17 mouse cellular contexts compared by ENCODE assay signal in the genomic region with DNA sequence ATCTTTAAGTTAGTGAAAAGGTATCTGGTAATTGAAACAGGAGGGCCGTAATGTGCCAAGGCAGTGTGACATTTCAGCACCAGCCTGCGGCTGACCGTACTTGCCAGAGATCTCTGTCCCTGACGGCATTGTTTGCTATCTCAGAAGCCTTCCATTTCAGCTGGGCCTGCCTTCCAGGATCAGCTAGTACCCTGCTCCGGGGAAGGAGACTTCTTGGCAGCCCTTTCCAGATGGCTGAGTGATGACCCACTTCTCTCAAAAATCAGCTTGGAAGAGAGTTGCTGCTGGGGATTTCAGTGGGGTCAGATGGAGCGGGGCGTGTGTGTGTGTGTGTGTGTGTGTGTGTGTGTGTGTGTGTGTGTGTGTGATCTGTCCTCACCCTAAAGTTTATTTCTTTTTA. TPM values are rescaled to one million over a fixed set of nuclear protein-coding genes. Genes with fewer than 3 reads are reported as not detected.
A peak's percentile ranks its signal among the peaks of the same experiment; 100 is the strongest.
DNase-seq lines count a peak whose midpoint lies in the region.
"Had no signal": no experiment of that assay in that cellular context is flagged by ENCODE, and none has a peak within 500 bp of the region (broad histone marks: within the 10 kb centered on the region; RNA-seq: fewer than 3 reads in every experiment).

No protein-coding gene starts in this region.

- H3K4me3 ChIP-seq in forebrain, embryonic 10.5 days = no peak overlapping the region
- H3K4me3 ChIP-seq: embryonic facial prominence, embryonic 12.5 days; forebrain, embryonic 13.5 days; heart, adult 2 months; heart, embryonic 15.5 days; hindbrain, embryonic 13.5 days; intestine, embryonic 15.5 days had no signal

- H3K9me3 ChIP-seq in forebrain, embryonic 10.5 days = no peaks in the 10 kb centered on the region
- H3K9me3 ChIP-seq: embryonic facial prominence, embryonic 12.5 days; heart, embryonic 15.5 days; hindbrain, embryonic 13.5 days; intestine, embryonic 15.5 days had no signal

- no peaks in the 10 kb centered on the region for H3K36me3 ChIP-seq in forebrain, embryonic 10.5 days (replicated peaks)
- H3K36me3 ChIP-seq: embryonic facial prominence, embryonic 12.5 days; heart, embryonic 15.5 days; hindbrain, embryonic 13.5 days; intestine, embryonic 15.5 days had no signal

- peak; percentile 31 for DNase-seq in cerebellum, adult 11-12 months
- no peak for DNase-seq in cerebellum, adult 11 months
- peak; percentile 25 for DNase-seq in lung, postnatal 10 days
- DNase-seq in lung, postnatal 14 days = no peak
- DNase-seq in cerebellum, postnatal 25 days = peak; percentile 25 to 32
- no peak for DNase-seq in forebrain, embryonic 10.5 days (ENCODE audit: extremely low spot score, low spot score)
- DNase-seq in thymus, postnatal 36 days = no peak
- DNase-seq: adrenal gland, postnatal 10 days; forebrain, postnatal 0 days; gastrocnemius, postnatal 14 days; heart, adult 2 months; heart, postnatal 14 days had no signal

- H3K4me1 ChIP-seq in forebrain, embryonic 10.5 days = peaks cover 9% of the 10 kb centered on the region; the same call in 1 of the 2 replicates
- H3K4me1 ChIP-seq: embryonic facial prominence, embryonic 12.5 days; heart, embryonic 15.5 days; hindbrain, embryonic 13.5 days; intestine, embryonic 15.5 days had no signal

- no peak overlapping the region for H3K27ac ChIP-seq in forebrain, embryonic 10.5 days
- H3K27ac ChIP-seq: embryonic facial prominence, embryonic 12.5 days; forebrain, embryonic 13.5 days; heart, adult 2 months; heart, embryonic 15.5 days; hindbrain, embryonic 13.5 days; intestine, embryonic 15.5 days had no signal

- WGBS in forebrain, embryonic 10.5 days = 91% methylated on average over 7 of the region's 7 CpGs

- no peaks in the 10 kb centered on the region for H3K27me3 ChIP-seq in forebrain, embryonic 10.5 days (ENCODE audit: poor library complexity, severe bottlenecking)
- H3K27me3 ChIP-seq: embryonic facial prominence, embryonic 12.5 days; forebrain, embryonic 13.5 days; heart, embryonic 15.5 days; hindbrain, embryonic 13.5 days; intestine, embryonic 15.5 days had no signal

RNA-seq across cellular contexts. Expression of a gene that starts 16.9 kb away (rescaled TPM):
- 2.3 and 2.9 TPM in 2 replicates for polyA plus RNA-seq in forebrain, embryonic 10.5 days (2016; fragmentation: Nextera tagmentation; extraction: Ambion mirVana)

Comparison
In these comparisons a context has a peak if more than half of its experiments do, and no peak if none do; other contexts are left out.
1. DNase-seq: peak in cerebellum, adult 11-12 months (single experiment), lung, postnatal 10 days (single experiment) and cerebellum, postnatal 25 days (2 of 2); none in cerebellum, adult 11 months (single experiment), lung, postnatal 14 days (single experiment), forebrain, embryonic 10.5 days (single experiment) and thymus, postnatal 36 days (0 of 2).